Mouse (Mus musculus): Measurements from ENCODE around the gene Gpr107. TPM values are rescaled to one million over a fixed set of nuclear protein-coding genes. Genes with fewer than 3 reads are reported as not detected.

Gene Gpr107
- polyA plus RNA-seq, 1 experiment, result 71.9 TPM

DNA sequence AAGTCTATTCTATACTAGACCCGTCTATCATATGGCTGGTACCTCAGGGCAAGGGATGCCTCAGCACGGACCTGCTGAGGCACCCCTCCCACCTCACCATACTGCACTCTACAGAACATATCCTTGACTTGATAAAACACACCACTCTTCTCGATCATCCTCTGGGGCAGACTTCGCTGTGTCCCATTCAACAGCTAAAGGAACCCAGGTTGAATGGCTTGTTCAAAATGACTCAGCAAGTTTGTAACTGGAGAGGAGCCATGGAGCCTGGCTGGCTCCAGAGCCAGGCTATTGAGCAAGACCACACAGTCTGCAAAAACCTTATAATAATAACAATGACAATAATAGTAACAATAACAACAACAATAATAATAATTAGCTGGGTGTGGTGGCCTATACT lies 24.2 kb upstream of the Gpr107 start:
- no peaks in the 10 kb centered on the region for H3K9me3 ChIP-seq (replicated peaks; ENCODE audit: control insufficient read depth, insufficient read depth, low read length, poor library complexity, severe bottlenecking)
- no peaks in the 10 kb centered on the region for H3K27me3 ChIP-seq (ENCODE audit: control insufficient read depth, insufficient read depth, low read length, poor library complexity, severe bottlenecking)
- TF ChIP-seq CTCF (IDR thresholded peaks at IDR 0.05; ENCODE audit: low read depth, low read length) (no peak), POLR2A (IDR thresholded peaks at IDR 0.05; ENCODE audit: insufficient read depth, low read length) (no peak), EP300 (IDR thresholded peaks at IDR 0.05; ENCODE audit: insufficient read depth, low read depth, low read length) (peak; percentile 65; the same call in 1 of the 2 replicates)
- no peak overlapping the region for H3K4me3 ChIP-seq (ENCODE audit: low read depth, low read length)
- no peaks in the 10 kb centered on the region for H3K36me3 ChIP-seq (ENCODE audit: control insufficient read depth, insufficient read depth, low read length, poor library complexity, severe bottlenecking)
- peaks cover 12% of the 10 kb centered on the region for H3K4me1 ChIP-seq (ENCODE audit: control insufficient read depth, insufficient read depth, low read length)
- H3K9ac ChIP-seq (ENCODE audit: low read depth, poor library complexity, severe bottlenecking), result no peak overlapping the region
- H3K27ac ChIP-seq (ENCODE audit: insufficient read depth, low read length), result peak overlapping the region; percentile 97

DNA sequence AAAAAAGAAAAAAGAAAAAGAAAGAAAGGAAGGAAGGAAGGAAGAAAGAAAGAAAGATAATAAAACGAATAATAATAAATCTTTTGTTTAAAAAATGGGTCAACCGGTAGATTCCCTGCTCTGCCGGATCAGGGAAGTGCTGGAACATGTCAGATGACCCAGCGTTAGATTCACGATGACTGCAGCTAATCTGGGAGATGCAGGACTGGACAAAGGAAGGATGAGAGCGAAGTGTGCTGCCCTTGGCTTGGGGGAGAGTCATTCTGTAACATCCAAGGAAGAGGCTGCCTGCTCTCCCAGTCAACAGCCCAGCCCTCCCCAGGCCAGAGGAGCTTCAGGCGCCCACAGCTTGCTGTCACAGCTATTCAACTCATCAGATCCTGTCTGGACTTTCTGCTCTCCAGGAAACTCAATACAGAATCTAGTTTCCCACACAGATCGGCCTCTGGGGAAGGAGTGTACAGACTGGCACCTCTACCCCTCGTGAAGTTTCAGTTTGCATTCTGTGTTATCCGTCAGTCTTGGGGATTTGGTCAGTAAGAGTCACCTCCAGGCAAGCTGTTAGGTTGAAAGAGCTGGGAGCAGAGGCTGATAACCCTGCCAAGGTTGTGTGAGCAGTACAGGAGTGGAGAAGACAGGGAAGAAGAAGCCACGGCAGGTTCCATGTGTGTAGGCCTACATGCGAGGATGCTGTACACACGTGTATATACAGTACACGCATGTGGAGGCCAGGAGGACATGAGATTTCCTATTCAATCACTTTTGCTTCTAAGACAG lies 22.2 kb upstream of the Gpr107 start:
- peaks cover 12% of the 10 kb centered on the region for H3K4me1 ChIP-seq (ENCODE audit: control insufficient read depth, insufficient read depth, low read length)
- H3K9me3 ChIP-seq (replicated peaks; ENCODE audit: control insufficient read depth, insufficient read depth, low read length, poor library complexity, severe bottlenecking), result no peaks in the 10 kb centered on the region
- no peak for TF ChIP-seq CTCF (IDR thresholded peaks at IDR 0.05; ENCODE audit: low read depth, low read length)
- TF ChIP-seq POLR2A (IDR thresholded peaks at IDR 0.05; ENCODE audit: insufficient read depth, low read length), result no peak
- TF ChIP-seq EP300 (IDR thresholded peaks at IDR 0.05; ENCODE audit: insufficient read depth, low read depth, low read length), result no peak
- no peak overlapping the region for H3K9ac ChIP-seq (ENCODE audit: low read depth, poor library complexity, severe bottlenecking)
- H3K27ac ChIP-seq (ENCODE audit: insufficient read depth, low read length), result peak overlapping the region; percentile 66
- H3K36me3 ChIP-seq (ENCODE audit: control insufficient read depth, insufficient read depth, low read length, poor library complexity, severe bottlenecking), result no peaks in the 10 kb centered on the region
- H3K4me3 ChIP-seq (ENCODE audit: low read depth, low read length), result no peak overlapping the region
- H3K27me3 ChIP-seq (ENCODE audit: control insufficient read depth, insufficient read depth, low read length, poor library complexity, severe bottlenecking), result no peaks in the 10 kb centered on the region

DNA sequence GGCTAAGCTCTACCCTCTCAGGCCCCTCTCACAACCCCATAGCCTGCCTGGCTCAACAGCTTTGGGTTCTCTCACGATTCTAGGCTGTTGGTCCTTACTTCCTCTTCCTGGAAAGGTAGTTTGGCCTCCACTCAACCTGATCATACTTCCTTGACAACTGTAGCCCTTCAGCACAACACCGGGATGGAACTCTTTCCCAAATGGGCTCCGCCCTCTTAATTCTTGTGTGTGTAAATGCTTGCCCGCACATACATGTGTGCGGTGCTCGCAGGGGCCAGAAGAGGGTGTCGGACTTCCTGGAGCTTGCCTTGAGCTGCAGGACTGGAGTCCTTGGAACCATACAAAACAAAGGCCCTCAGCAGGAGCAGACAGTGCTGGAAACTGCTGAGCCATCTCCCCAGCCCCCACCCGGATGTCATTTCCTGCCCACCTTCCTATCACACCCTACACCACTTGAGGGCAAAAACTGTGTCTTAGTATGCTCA lies 21.3 kb upstream of the Gpr107 start:
- H3K9me3 ChIP-seq (replicated peaks; ENCODE audit: control insufficient read depth, insufficient read depth, low read length, poor library complexity, severe bottlenecking), result no peaks in the 10 kb centered on the region
- no peak overlapping the region for H3K9ac ChIP-seq (ENCODE audit: low read depth, poor library complexity, severe bottlenecking)
- H3K4me1 ChIP-seq (ENCODE audit: control insufficient read depth, insufficient read depth, low read length), result peaks cover 12% of the 10 kb centered on the region
- H3K36me3 ChIP-seq (ENCODE audit: control insufficient read depth, insufficient read depth, low read length, poor library complexity, severe bottlenecking), result no peaks in the 10 kb centered on the region
- TF ChIP-seq CTCF (IDR thresholded peaks at IDR 0.05; ENCODE audit: low read depth, low read length), result no peak
- TF ChIP-seq EP300 (IDR thresholded peaks at IDR 0.05; ENCODE audit: insufficient read depth, low read depth, low read length), result peak; percentile 89
- H3K27ac ChIP-seq (ENCODE audit: insufficient read depth, low read length), result peak overlapping the region; percentile 66
- H3K4me3 ChIP-seq (ENCODE audit: low read depth, low read length), result peak overlapping the region; percentile 18
- no peaks in the 10 kb centered on the region for H3K27me3 ChIP-seq (ENCODE audit: control insufficient read depth, insufficient read depth, low read length, poor library complexity, severe bottlenecking)

DNA sequence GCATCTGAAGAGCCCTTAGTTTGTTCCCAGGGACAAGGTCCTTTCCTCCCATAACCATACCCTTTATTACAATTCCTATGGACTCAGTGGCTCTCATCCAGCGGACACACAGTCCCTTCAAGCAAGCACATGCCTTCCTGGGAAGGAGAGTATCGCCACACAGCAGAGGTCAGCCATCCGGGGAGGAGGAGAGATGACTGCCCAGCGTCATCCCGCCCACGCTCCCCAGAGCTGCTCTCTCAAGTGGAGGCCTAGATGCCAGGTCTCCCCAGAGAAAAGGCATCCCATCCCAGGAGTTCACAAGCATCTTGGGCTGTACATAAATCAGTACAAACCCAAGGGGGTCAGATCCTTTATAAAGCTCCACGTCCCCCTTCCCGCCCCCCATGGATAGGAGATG lies 19.4 kb upstream of the Gpr107 start:
- Histone ChIP-seq H3K9ac (ENCODE audit: low read depth, poor library complexity, severe bottlenecking) (no peak overlapping the region), H3K4me1 (ENCODE audit: control insufficient read depth, insufficient read depth, low read length) (peaks cover 10% of the 10 kb centered on the region), H3K27me3 (ENCODE audit: control insufficient read depth, insufficient read depth, low read length, poor library complexity, severe bottlenecking) (no peaks in the 10 kb centered on the region), H3K9me3 (replicated peaks; ENCODE audit: control insufficient read depth, insufficient read depth, low read length, poor library complexity, severe bottlenecking) (no peaks in the 10 kb centered on the region), H3K36me3 (ENCODE audit: control insufficient read depth, insufficient read depth, low read length, poor library complexity, severe bottlenecking) (no peaks in the 10 kb centered on the region), H3K27ac (ENCODE audit: insufficient read depth, low read length) (no peak overlapping the region), H3K4me3 (ENCODE audit: low read depth, low read length) (no peak overlapping the region)
- no peak for TF ChIP-seq EP300 (IDR thresholded peaks at IDR 0.05; ENCODE audit: insufficient read depth, low read depth, low read length)
- no peak for TF ChIP-seq POLR2A (IDR thresholded peaks at IDR 0.05; ENCODE audit: insufficient read depth, low read length)
- no peak for TF ChIP-seq CTCF (IDR thresholded peaks at IDR 0.05; ENCODE audit: low read depth, low read length)

DNA sequence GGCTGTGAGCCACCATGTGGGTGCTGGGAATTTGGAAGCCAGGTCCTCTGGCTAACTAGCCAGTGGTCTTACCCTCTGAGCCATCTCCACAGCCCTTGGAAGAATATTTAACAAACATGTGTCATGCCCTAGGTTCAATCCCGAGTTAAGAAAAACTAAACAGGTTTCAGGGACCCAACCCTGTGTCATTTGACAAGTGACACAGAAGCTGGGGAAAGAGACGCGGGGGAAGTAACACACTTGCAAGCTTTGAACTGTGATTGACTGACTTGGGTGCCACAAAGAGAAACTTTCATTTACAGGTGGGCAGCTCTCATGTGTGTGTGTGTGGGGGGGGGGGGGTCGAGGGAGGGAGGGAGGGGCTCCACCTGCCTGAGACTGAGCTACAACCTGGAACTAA lies 18.1 kb upstream of the Gpr107 start:
- no peak overlapping the region for H3K4me3 ChIP-seq (ENCODE audit: low read depth, low read length)
- H3K36me3 ChIP-seq (ENCODE audit: control insufficient read depth, insufficient read depth, low read length, poor library complexity, severe bottlenecking), result no peaks in the 10 kb centered on the region
- H3K4me1 ChIP-seq (ENCODE audit: control insufficient read depth, insufficient read depth, low read length), result peaks cover 8% of the 10 kb centered on the region
- H3K27me3 ChIP-seq (ENCODE audit: control insufficient read depth, insufficient read depth, low read length, poor library complexity, severe bottlenecking), result no peaks in the 10 kb centered on the region
- no peak for TF ChIP-seq EP300 (IDR thresholded peaks at IDR 0.05; ENCODE audit: insufficient read depth, low read depth, low read length)
- no peak for TF ChIP-seq POLR2A (IDR thresholded peaks at IDR 0.05; ENCODE audit: insufficient read depth, low read length)
- no peak for TF ChIP-seq CTCF (IDR thresholded peaks at IDR 0.05; ENCODE audit: low read depth, low read length)
- H3K9me3 ChIP-seq (replicated peaks; ENCODE audit: control insufficient read depth, insufficient read depth, low read length, poor library complexity, severe bottlenecking), result no peaks in the 10 kb centered on the region
- H3K27ac ChIP-seq (ENCODE audit: insufficient read depth, low read length), result peak overlapping the region; percentile 14
- H3K9ac ChIP-seq (ENCODE audit: low read depth, poor library complexity, severe bottlenecking), result no peak overlapping the region

DNA sequence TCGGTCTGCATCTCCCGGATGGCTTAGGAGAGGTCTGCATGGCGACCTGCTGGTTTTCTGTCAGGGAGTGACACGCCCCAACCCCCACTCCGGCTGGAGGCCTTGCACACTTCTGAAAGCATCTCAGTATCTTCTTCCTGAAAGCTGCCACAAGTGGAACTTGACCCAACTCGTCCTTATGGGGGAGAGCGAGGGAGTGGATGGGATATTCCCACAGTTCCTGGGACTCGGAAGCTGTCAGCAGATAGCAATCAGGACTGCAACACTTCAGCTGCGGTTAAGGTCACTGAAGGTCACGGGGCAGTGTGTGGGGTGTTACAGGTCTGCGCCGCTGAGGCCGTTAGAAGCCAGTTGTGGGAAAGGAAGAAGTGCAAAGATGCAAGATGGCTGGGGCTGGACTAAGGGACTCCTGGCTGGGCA lies 16.6 kb upstream of the Gpr107 start:
- Histone ChIP-seq H3K4me3 (ENCODE audit: low read depth, low read length) (peak overlapping the region; percentile 25), H3K4me1 (ENCODE audit: control insufficient read depth, insufficient read depth, low read length) (peaks cover 5% of the 10 kb centered on the region), H3K36me3 (ENCODE audit: control insufficient read depth, insufficient read depth, low read length, poor library complexity, severe bottlenecking) (no peaks in the 10 kb centered on the region), H3K27ac (ENCODE audit: insufficient read depth, low read length) (peak overlapping the region; percentile 8; the same call in 1 of the 2 replicates), H3K9me3 (replicated peaks; ENCODE audit: control insufficient read depth, insufficient read depth, low read length, poor library complexity, severe bottlenecking) (no peaks in the 10 kb centered on the region), H3K27me3 (ENCODE audit: control insufficient read depth, insufficient read depth, low read length, poor library complexity, severe bottlenecking) (no peaks in the 10 kb centered on the region), H3K9ac (ENCODE audit: low read depth, poor library complexity, severe bottlenecking) (no peak overlapping the region)
- TF ChIP-seq CTCF (IDR thresholded peaks at IDR 0.05; ENCODE audit: low read depth, low read length) (no peak), EP300 (IDR thresholded peaks at IDR 0.05; ENCODE audit: insufficient read depth, low read depth, low read length) (peak; percentile 60; the same call in 1 of the 2 replicates)

Measured in ES-Bruce4 (cell line).